Mouse (Mus musculus) ovary, adult 18-20 months (tissue): ENCODE data around the gene Nsmce4a.
"Not testable (repeated sequence)": the region's sequence is repeated elsewhere in the genome, so short reads cannot be mapped to it uniquely, and the experiment has no call there.

Source experiments
- DNase-seq: peaks from one replicate; pipeline ENCODE4 v3.0.0; 2022; ENCODE audit warnings: low spot score, mixed read lengths

Gene Nsmce4a

GRCm38 (mm10) chr7:130535174-130535573, 37.7 kb downstream of the Nsmce4a start:
- DNase-seq, result no peak

GRCm38 (mm10) chr7:130533316-130534260, 39.3 kb downstream of the Nsmce4a start:
- peak; percentile 63 for DNase-seq

- not testable (repeated sequence) for DNase-seq
Observed at GRCm38 (mm10) chr7:130531138-130531537, 41.8 kb downstream of the Nsmce4a start.

- no peak for DNase-seq
Observed at GRCm38 (mm10) chr7:130527306-130527705, 45.6 kb downstream of the Nsmce4a start.

- no peak for DNase-seq
Observed at GRCm38 (mm10) chr7:130523451-130523850, 49.5 kb downstream of the Nsmce4a start.

- DNase-seq, result no peak
Observed at GRCm38 (mm10) chr7:130520812-130521422, 52.0 kb downstream of the Nsmce4a start.

GRCm38 (mm10) chr7:130520049-130520425, 52.9 kb downstream of the Nsmce4a start, which contains the start of gene Ate1:
Ate1 (minus strand) TSS chr7:130520369.
- DNase-seq, result no peak

- DNase-seq, result peak; percentile 97
Observed at GRCm38 (mm10) chr7:130519096-130520048, 53.5 kb downstream of the Nsmce4a start.

GRCm38 (mm10) chr7:130518213-130519095, 54.5 kb downstream of the Nsmce4a start:
- no peak for DNase-seq

- DNase-seq, result no peak
Observed at GRCm38 (mm10) chr7:130510243-130510642, 62.7 kb downstream of the Nsmce4a start.

- no peak for DNase-seq
Observed at GRCm38 (mm10) chr7:130503006-130503405, 69.9 kb downstream of the Nsmce4a start.

GRCm38 (mm10) chr7:130501499-130501898, 71.4 kb downstream of the Nsmce4a start:
- DNase-seq, result no peak

GRCm38 (mm10) chr7:130493346-130493745, 79.6 kb downstream of the Nsmce4a start:
- DNase-seq, result no peak

GRCm38 (mm10) chr7:130492026-130492425, 80.9 kb downstream of the Nsmce4a start:
- DNase-seq, result no peak
